Mouse (Mus musculus): ENCODE results near the gene Gm17334. TPM values are rescaled to one million over a fixed set of nuclear protein-coding genes. Genes with fewer than 3 reads are reported as not detected.

Gm17334 gene
- polyA plus RNA-seq, 1 experiment: 1.5 TPM

DNA sequence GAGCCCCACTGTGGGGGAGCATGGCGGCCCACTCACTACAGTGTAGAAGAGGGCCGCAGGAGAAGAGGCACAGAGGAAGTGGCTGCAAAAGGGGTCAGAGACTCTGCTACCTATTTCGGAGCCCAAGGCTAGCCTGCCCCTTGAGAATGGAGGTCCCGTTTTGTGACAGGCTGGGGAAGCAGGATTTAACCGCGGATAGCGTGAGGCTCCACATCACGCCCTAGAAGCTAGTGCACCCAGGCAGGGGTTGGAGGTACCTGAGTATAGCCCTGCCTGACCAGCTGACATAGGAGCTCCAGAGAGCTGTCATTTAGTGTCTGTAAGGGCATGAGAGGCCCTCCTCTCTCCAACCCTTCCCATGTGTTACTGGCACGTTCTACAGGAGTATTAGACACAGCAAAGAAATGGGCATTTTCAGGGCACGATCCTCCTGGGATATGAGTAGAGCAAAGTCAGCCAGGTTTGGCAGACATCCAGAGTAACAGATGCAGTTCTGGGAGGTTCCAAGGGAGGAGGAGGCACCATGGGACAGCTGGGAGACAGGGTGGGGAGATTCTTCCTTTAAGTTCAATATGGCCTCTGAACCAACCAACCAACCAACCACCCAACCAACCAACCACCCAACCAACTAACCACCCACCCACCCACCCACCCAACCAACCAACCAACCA, 25.2 kb upstream of the Gm17334 start:
- 54% methylated on average over 10 of the region's 10 CpGs for WGBS
- DNase-seq (ENCODE audit: low read depth, low spot score): no peak

DNA sequence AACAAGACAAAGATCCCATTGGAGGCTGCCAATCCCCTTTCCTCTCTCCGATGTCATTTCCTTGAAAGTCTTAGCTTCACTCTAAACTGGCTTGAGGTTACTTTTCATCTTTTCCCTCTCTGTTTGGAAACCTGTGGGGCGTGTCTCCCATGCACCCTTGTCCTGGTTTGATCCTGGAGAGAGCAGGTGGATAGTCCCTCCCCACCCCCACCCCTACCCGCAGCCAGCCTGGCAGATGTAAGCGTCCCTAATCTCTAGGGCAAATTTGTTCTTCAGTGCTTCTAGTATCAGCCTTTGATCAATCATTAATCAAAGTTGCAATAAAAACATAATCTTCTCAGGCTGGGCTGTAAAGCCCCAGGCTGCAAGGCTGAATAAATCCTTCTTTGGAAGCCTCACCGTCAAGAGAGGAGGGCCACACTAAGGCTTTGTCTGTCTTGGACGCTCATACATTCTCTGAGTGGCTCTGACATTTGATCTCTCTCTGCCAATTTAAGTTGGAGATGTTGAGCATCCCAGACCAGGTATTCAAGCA, 24.5 kb upstream of the Gm17334 start:
- 33% methylated on average over 6 of the region's 6 CpGs for WGBS
- DNase-seq (ENCODE audit: low read depth, low spot score): no peak

DNA sequence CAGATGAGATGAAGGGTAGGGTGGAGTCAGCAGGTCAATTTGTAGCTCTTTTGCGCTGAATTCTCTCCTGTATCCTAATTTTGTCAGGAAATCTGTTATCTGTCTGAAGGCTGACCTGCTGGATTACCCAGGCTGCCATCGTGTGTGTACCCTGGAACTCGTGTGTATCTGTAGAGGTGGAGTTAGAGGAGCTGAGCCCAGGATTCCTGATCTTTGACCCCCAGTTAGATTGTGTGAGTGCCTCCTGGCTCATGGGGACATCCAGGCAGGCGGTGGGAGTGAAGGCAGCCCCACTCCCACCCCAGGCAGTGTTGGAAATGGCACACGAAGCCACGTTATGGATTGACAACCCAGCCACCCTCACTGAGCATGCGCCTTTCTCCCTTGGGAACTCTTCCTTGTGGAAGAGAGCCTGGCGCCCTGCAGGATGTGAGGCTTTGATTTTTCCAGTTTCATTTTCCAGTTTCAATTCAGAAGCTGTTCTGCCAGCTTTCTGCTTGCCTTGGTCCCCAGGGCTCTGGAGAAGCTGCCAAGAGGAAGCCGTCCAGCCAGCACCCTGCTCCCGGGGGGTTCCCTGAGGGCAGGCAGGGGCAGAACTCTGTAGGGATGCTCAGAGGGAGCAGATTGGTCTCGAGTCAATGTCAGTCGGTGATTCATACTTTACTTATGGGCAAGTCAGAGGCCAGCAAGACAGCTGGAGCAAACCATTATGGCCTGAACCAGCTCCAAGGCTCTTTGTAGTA, 23.6 kb upstream of the Gm17334 start:
- no peak for DNase-seq (ENCODE audit: low read depth, low spot score)
- 10% methylated on average over 12 of the region's 12 CpGs for WGBS

DNA sequence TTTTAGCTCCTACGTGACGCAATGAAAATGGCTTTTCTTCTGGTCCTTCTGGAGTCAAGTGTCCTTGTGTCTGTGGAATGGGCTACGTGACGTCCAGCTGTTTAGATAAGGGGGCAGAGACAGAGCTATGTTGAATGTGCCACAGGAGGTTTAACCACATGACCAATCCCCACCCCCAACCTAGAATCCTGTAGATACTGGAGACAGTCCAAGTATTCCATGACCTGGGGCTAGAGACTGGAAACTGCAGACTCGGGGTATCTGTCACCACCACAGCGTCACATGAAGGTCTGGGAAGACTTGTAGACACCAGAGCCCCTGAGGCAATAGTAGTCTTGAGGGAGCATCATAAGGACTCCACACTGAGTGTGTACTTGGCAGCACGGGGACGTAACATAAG, 22.8 kb upstream of the Gm17334 start:
- WGBS: 47% methylated on average over 8 of the region's 8 CpGs
- no peak for DNase-seq (ENCODE audit: low read depth, low spot score)

DNA sequence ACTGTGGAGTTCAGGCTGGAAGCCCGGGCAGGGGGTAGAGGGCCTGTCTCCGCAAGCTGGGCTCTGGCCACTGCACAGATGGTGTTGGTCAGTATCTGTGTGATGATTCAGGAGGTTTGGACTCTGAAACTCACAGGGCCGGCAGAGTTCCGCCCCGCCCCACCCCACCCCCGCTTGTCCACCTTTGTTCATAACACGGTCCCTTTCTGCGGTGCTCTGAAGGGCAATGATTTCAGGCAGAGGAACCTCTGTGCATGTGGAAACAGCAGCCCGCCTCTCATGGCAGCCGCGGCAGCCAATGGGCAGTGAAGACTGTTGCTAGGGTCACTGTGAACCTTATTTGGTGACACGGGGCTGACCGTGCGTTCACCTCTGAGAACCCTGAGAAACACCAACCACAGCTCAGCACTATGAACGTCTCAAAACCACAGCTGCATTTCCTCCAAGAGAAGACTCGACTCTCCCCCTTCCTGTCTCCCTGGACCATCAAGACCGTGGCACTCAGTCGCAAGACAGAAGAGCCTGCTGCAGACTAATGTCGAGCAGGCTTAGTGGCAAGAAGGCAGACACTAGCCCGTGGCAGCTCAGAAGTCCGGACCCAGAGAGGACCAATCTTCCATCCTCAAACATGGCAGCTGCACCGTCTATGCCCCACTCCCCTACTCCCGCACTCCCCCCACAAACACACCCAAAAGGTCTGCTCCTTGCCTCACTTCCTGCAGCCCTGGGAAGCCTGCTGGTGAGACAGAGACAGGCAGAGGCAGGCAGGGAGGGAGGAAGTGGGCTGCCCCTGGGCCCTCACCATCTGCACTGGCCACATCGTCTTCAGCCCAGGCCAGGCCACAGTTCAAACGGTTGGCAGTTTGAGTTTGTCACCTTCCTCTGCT, 21.9 kb upstream of the Gm17334 start:
- 10% methylated on average over 25 of the region's 25 CpGs for WGBS
- DNase-seq (ENCODE audit: low read depth, low spot score): peak; percentile 56

DNA sequence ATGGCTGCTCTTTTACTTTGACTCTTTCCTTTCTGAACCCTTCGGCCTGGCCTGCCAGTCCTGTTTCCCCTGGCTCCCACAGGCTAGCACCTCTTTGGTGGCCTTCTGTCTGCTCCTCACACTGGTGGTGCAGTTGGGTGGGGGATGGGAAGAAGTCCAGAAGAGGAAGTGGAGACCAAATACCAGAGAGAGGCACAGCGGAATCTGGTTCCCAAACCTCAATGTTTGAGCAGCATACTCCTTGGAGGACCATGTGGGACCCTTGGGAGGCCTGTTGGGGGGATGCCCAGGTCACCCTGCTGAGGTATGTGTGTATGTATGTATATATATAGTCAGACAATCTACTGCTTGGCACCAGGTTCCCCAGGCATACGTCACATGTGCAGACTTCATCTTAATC, 21.0 kb upstream of the Gm17334 start:
- 82% methylated on average over 3 of the region's 3 CpGs for WGBS
- DNase-seq (ENCODE audit: low read depth, low spot score): no peak

DNA sequence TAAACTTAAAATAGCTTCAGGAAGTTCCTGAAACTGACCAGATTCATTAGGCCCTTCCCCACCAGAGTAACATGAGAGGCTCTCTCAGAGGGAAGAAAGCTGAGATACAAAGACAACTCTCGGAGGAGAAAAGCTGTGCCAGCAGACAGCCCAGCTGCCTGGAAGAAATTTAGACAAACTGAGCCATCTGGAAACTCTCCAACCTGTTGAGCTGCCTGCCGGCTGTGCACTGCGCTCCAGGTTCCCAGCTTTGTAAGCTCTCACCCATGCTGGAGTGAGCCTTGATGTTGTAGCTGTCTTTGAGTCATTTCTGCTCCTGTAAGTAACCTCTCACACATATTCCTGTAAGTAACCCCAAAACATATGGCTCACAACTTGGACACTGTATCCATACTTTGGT, 20.0 kb upstream of the Gm17334 start:
- no peak for DNase-seq (ENCODE audit: low read depth, low spot score)
- WGBS: 74% methylated on average over 3 of the region's 3 CpGs

DNA sequence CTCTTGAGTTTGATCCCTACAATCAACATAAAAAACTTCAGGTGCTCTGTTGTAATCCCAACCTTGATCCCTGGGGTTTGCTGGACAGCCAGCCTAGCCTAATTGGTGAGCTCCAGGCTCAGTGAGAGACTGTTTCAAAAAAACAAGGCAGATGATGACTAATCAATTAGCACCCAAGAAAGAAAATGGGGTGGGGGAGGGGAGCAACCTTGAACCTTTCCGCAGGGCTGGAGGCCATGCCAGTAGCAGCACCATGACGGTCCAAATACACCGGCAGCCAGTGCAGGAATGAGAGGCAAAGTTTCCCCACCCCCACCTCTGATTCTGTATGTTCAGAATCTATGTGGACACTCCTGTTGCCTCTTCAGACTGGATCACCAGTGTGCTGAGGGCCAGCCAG, 16.3 kb upstream of the Gm17334 start:
- DNase-seq (ENCODE audit: low read depth, low spot score): no peak
- WGBS: 82% methylated on average over 3 of the region's 3 CpGs

DNA sequence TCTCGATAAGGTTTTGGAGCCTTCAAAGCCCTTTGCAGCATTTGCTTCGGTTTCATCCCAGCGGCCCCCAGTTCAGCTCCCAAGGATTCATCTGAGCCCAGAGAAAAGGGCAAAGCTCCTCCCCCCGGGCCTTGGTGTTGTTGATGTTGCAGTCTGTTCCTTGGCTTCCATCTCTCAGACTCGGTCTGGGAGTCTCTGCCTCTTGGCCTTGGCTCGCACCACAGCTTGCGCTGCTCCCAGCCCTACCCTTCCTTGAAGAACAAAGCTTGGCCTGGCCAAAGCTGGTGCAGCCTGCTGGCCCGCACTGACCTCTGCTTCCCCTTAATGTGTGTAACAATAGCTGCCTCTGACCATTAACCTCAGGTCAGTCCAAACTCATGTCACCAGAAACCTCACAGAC, 15.2 kb upstream of the Gm17334 start:
- DNase-seq (ENCODE audit: low read depth, low spot score): no peak
- WGBS: 71% methylated on average over 8 of the region's 8 CpGs

DNA sequence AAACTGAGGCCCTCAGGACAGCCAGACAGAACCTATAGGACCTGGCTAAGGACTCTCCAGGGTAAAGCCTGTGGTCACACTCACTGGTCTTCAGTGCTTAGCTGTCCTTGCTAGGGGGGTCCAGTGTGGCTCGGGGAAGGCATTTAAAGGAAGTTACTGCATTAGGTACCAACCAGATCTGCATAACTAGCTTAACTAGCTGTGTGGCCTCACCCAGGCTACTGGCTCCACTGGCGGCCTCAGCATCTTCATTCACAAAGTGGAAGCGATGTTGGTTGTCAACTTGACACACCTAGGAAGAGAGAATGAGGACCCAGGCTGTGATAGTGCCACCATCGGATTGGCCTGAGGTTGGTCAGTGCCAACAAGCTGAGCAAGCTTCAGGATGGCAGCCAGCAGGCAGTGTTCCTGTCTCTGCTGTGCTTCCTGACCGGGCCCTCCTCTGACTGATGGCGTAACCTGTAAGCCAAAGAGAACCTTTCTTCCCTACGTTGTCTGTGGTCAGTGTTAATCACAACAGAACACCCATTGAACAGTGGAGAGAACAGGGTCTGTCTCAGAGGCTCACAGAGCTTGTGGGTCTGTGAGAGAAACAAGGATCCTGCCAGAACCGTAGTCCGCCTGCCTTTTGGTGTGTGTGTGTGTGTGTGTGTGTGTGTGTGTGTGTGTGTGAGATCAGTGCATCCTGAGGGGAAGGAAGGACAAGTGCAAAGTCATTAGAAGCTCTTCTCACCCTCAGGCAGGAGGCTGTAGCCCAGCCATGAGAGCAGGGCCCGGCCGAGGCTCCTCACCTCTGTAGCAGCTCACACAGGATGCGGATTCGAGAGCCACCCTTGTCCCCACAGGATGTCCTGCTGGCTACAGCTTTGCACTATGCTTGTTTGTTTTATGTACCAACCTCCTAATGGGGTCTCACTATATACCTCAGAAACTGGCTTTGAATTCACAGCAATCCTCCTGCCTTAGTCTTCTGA, 13.4 kb upstream of the Gm17334 start:
- 76% methylated on average over 13 of the region's 13 CpGs for WGBS
- no peak for DNase-seq (ENCODE audit: low read depth, low spot score)

DNA sequence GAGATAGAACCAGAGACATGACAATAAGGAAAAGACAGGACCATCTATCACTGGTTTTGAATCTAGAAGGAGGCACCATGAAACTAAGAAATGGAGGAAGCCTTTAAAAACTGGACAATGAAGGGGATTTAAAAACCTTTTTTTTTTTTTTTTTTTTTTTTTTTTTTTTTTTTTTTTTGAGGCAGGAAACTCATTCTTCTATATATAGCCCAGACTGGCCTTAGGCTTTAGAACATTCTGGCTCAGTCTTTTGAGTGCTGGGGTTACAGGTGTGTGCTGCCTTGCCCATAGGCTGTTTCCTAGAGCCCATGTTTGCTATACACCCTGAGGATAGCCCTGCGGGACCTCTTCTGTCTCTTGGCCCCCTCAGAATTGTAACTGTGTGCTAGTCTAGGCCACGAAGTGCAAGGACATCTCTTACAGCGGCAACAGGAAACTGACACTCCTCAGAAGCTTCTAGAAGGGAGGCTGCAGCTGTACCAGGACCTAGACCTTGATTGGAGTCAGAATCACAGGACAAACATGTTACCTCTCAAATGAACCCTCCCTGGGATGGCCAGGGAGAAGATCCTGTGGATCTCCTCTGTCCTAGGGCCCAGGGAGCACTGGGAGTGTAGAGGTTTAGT, 12.4 kb upstream of the Gm17334 start:
- DNase-seq (ENCODE audit: low read depth, low spot score): no peak
- WGBS: 80% methylated on average over 3 of the region's 3 CpGs

DNA sequence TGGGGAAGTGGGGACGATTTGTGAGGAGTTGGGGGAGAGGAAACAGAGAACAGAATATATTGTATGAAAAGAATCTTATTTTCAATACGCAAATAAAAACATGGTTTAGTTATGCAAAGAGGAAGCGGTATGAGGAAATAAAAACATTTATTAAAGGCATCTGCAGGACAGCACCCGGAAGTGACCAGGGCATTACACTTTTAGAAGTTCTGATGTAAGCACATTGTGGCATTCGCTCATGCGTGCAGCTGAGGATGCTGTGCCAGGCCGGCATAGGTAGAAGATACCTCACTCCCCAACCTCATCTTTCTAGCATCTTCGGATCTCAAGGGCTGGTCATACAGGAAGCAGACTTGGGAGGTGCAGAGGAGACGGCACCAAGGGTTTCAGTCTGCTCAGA, 10.3 kb upstream of the Gm17334 start:
- 66% methylated on average over 9 of the region's 9 CpGs for WGBS
- no peak for DNase-seq (ENCODE audit: low read depth, low spot score)

DNA sequence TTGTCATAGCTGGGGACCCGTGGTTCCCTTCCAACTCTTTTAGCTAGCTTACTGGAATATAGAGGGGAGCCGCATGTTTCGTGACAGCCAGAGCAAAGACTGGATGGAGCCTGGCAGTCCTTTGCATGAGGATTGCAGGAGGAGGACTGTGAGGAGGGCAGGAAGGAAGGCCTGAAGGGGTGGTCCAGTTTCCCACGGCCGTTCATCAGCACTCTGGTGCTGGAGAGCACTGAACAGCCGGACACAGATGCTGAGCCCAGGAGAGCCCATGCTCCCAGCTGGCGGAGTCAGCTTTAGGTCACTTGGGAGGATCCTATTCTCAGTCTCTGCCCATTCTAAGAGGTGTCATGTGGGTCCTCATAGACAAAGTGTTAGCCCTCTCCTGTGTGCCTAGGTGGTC, 9.0 kb upstream of the Gm17334 start:
- 77% methylated on average over 7 of the region's 7 CpGs for WGBS

DNA sequence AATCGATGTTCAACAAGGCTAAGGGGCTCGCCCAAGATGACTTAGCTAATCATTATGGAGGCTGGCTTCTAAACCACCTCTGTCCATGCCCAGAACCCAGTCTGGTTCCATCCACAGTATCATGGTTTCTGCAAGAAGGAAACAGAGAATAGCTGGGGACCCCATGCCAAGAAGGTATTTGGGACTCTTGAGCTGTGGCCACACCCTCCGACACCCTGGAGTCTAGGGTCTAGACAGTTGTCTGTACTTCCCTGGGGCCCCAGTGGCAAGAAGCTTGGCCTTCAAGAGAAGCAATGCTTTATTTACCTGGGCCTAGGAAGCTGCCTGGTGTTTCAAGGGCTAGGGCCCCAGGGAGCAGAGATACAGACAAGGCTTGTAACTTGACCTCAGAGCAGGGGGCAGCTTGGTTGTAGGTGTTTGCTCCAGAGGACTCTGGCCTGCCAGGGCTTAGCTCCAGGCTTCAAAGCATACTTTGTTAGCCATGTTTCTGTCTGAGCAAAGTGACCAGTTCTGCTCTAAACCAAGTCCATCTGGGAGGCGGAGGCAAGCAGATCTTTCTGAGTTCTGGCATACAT, 8.3 kb upstream of the Gm17334 start:
- WGBS: 94% methylated on average over 4 of the region's 4 CpGs
- no peak for DNase-seq (ENCODE audit: low read depth, low spot score)

More for the DNA sequence above, 9.0 kb upstream of the Gm17334 start:
- DNase-seq (ENCODE audit: low read depth, low spot score): no peak

DNA sequence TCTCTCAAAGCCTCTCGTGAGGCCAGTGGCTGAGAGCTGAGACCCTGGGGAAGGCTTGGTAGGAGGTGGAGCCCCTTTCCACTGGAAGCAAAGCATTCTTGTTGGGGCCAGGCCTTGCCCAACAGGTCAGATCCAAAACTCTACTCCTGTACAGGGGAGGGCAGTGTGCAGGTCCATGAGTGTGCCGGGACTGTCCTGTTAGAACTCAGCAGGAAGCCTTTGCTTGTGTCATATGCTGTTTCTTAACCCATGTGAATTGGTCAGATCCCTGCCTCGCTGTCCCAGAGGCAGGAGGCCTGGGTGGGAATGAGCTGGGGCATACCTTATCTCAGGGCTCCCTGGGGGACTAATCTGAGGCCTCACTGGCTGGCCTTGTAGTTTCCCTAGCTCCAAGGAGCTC, 7.3 kb upstream of the Gm17334 start:
- DNase-seq (ENCODE audit: low read depth, low spot score): no peak
- WGBS: 63% methylated on average over 3 of the region's 3 CpGs

DNA sequence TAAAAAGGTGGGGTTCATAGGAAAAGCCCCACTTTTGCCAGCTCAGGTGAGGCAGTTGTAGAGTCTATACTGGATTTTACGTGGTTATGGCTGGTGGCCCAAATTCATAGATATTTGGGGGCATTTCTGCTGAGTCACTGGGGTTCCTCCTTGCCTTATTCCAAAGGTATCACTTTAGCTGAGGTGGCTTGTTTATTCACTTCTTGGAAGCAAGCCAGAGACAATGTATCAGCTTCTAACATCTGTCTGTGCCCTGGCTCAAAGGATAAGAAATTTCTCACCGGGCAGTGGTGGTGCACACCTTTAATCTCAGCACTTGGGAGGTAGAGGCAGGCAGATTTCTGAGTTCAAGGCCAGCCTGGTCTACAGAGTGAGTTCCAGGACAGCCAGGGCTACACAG, 6.8 kb upstream of the Gm17334 start:
- no peak for DNase-seq (ENCODE audit: low read depth, low spot score)
- 19% methylated on average over 2 of the region's 2 CpGs for WGBS

DNA sequence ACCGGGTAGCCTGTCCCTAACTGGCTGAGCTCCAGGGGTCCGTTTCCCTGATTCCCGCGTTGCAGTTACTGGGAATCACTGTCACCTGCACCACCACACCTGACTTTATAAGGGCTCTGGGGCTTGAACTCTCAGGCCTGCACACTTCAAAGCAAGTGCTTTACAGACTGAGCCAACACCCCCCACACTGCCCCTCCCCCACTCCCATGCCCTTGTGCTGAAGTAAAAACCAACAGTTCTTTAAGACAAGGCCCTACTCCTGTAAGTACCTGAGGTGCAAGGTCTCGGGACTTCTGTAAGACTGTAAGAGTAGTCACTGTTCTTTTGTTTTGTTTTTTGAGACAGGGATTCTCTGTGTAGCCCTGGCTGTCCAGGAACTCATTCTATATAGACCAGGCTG, 5.5 kb upstream of the Gm17334 start:
- DNase-seq (ENCODE audit: low read depth, low spot score): no peak
- 72% methylated on average over 5 of the region's 5 CpGs for WGBS

DNA sequence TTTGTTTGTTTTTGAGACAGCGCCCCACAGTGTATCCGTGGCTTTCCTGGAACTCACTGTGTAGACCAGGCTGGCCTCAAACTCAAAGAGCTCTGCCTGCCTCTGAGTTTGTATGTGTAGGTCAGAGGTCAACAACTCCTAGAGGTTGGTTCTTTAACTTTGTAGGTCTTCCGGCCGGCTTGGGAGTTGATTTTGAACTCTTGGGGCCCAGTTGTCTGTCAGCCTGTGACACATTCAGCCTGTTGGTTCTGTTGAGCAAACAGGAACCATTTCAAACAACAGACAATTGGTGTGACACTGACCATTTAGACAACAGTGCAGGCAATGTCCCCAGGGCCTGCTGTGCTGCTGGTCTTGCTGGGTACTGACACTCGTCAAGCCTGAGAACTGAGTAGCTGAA, 4.7 kb upstream of the Gm17334 start:
- DNase-seq (ENCODE audit: low read depth, low spot score): no peak
- WGBS: 58% methylated on average over 5 of the region's 5 CpGs
